Mouse (Mus musculus) kidney, embryonic 14.5 days (tissue): ENCODE data around the gene Nacc1. TPM values are rescaled to one million over a fixed set of nuclear protein-coding genes. Genes with fewer than 3 reads are reported as not detected.
"Not testable (repeated sequence)": the region's sequence is repeated elsewhere in the genome, so short reads cannot be mapped to it uniquely, and the experiment has no call there.

Source experiments
- ATAC-seq: fragments of 200-750 bp; cut with Nextera tagmentation; 2 replicates; pipeline ENCODE4 v1.8.0; 2017; ENCODE audit warnings: moderate number of reproducible peaks, mild to moderate bottlenecking, moderate TSS enrichment, moderate library complexity; ENCODE audit not compliant: low FRiP score, low TSS enrichment
- H3K27ac ChIP-seq: fragments of 300-500 bp; sonication (generic); 2 replicates; pipeline ENCODE4 v1.5.1; 2014; ENCODE audit warnings: low read depth, mild to moderate bottlenecking, low read length, moderate library complexity, mixed read lengths
- H3K27me3 ChIP-seq: fragments of 300-500 bp; sonication (generic); 2 replicates; pipeline ENCODE4 v1.6.1; 2014; ENCODE audit warnings: mild to moderate bottlenecking, low read length; ENCODE audit not compliant: control insufficient read depth, insufficient read depth
- H3K36me3 ChIP-seq: fragments of 300-500 bp; sonication (generic); 2 replicates; pipeline ENCODE4 v1.6.1; 2014; ENCODE audit warnings: low read length, mixed read lengths; ENCODE audit not compliant: control insufficient read depth, insufficient read depth
- H3K4me1 ChIP-seq: fragments of 300-500 bp; sonication (generic); 2 replicates; pipeline ENCODE4 v1.6.1; 2014; ENCODE audit warnings: low read length, mixed read lengths; ENCODE audit not compliant: control insufficient read depth, insufficient read depth
- H3K4me2 ChIP-seq: fragments of 300-500 bp; sonication (generic); replicated peaks from 2 replicates; pipeline ENCODE4 v1.6.1; 2014; ENCODE audit warnings: low read depth, mild to moderate bottlenecking, low read length
- H3K4me3 ChIP-seq: fragments of 300-500 bp; sonication (generic); 2 replicates; pipeline ENCODE4 v1.5.1; 2014; ENCODE audit warnings: mild to moderate bottlenecking, low read length
- H3K9ac ChIP-seq: fragments of 300-500 bp; sonication (generic); 2 replicates; pipeline ENCODE4 v1.6.1; 2014; ENCODE audit warnings: low read depth, mild to moderate bottlenecking, low read length, moderate library complexity
- H3K9me3 ChIP-seq: fragments of 300-500 bp; sonication (generic); 2 replicates; pipeline ENCODE4 v1.6.1; 2016; ENCODE audit warnings: low read length; ENCODE audit not compliant: control insufficient read depth
- WGBS: fragments of 180-500 bp; shearing (Covaris S2); extraction: QIAGEN DNeasy Blood & Tissue Kit; methylation state at CpG from one replicate; pipeline ENCODE4 v1.1.7; 2014; 5-methylcytosine and 5-hydroxymethylcytosine counted together
- polyA plus RNA-seq: library from polyadenylated mRNA; unstranded; fragments of >200 nt; fragmentation: Nextera tagmentation; extraction: Ambion mirVana; gene quantifications from 2 replicates; pipeline ENCODE4 v1.2.1, GENCODE M21; 2014

The Nacc1 gene
- polyA plus RNA-seq, 1 experiment from 2014 or later: 33.1 TPM

- Histone ChIP-seq H3K27me3 (no peaks in the 10 kb centered on the region), H3K4me3 (no peak overlapping the region), H3K9ac (no peak overlapping the region), H3K4me1 (no peaks in the 10 kb centered on the region; the same call in 1 of the 2 replicates), H3K4me2 (no peak overlapping the region), H3K27ac (no peak overlapping the region), H3K9me3 (no peaks in the 10 kb centered on the region), H3K36me3 (no peaks in the 10 kb centered on the region)
- WGBS: 84% methylated on average over 4 of the region's 4 CpGs
- ATAC-seq: no peak
These were observed 57.5 kb downstream of the Nacc1 start for GRCm38 (mm10) chr8:84630145-84630544.

- H3K9ac ChIP-seq: no peak overlapping the region
- no peak for ATAC-seq
- no peaks in the 10 kb centered on the region for H3K9me3 ChIP-seq
- H3K27ac ChIP-seq: no peak overlapping the region
- no peak overlapping the region for H3K4me3 ChIP-seq
- no peaks in the 10 kb centered on the region for H3K4me1 ChIP-seq
- H3K4me2 ChIP-seq: no peak overlapping the region
- no peaks in the 10 kb centered on the region for H3K27me3 ChIP-seq
- H3K36me3 ChIP-seq: no peaks in the 10 kb centered on the region
- WGBS: 68% methylated on average over 11 of the region's 11 CpGs
These were observed 58.1 kb downstream of the Nacc1 start for GRCm38 (mm10) chr8:84629586-84629985.

GRCm38 (mm10) chr8:84623425-84623824 is 64.2 kb downstream of the Nacc1 start:
- H3K9me3 ChIP-seq, H3K4me3 ChIP-seq, H3K4me1 ChIP-seq, ATAC-seq, H3K4me2 ChIP-seq, H3K27ac ChIP-seq, H3K27me3 ChIP-seq, H3K9ac ChIP-seq, H3K36me3 ChIP-seq: not testable (repeated sequence)
- WGBS: 77% methylated on average over 4 of the region's 4 CpGs

- Histone ChIP-seq H3K4me3 (no peak overlapping the region), H3K27ac (no peak overlapping the region)
These were observed 66.5 kb downstream of the Nacc1 start for GRCm38 (mm10) chr8:84621102-84621625.

More at GRCm38 (mm10) chr8:84621102-84621625, 66.5 kb downstream of the Nacc1 start:
- 76% methylated on average over 8 of the region's 8 CpGs for WGBS
- no peak for ATAC-seq
- no peaks in the 10 kb centered on the region; the same call in 1 of the 2 replicates for H3K27me3 ChIP-seq
- no peaks in the 10 kb centered on the region for H3K36me3 ChIP-seq
- H3K4me1 ChIP-seq: no peaks in the 10 kb centered on the region
- H3K9me3 ChIP-seq: no peaks in the 10 kb centered on the region
- no peak overlapping the region for H3K9ac ChIP-seq
- no peak overlapping the region for H3K4me2 ChIP-seq

Other genes with a start within 250 kb of the Nacc1 start
- gene Ier2, start 25.0 kb downstream of the Nacc1 start, polyA plus RNA-seq: 81.9 and 88.9 TPM in 2 replicates
- 65.4 and 82.3 TPM in 2 replicates for gene Trmt1, start 1.6 kb downstream of the Nacc1 start, polyA plus RNA-seq
- 6.3 and 8.9 TPM in 2 replicates for gene Lyl1, start 13.6 kb upstream of the Nacc1 start, polyA plus RNA-seq
- gene G430095P16Rik, start 35.1 kb upstream of the Nacc1 start, polyA plus RNA-seq: 1.7 and 2.8 TPM in 2 replicates
- gene Nfix, start 112.5 kb upstream of the Nacc1 start, polyA plus RNA-seq: 9.4 and 10.9 TPM in 2 replicates
- gene Dand5, start 135.0 kb upstream of the Nacc1 start, polyA plus RNA-seq: 5.9 and 6.0 TPM in 2 replicates
- 49.2 and 54.2 TPM in 2 replicates for gene Gadd45gip1, start 143.7 kb upstream of the Nacc1 start, polyA plus RNA-seq
- 124 and 125 TPM in 2 replicates for gene Rad23a, start 152.8 kb upstream of the Nacc1 start, polyA plus RNA-seq
- 758 and 944 TPM in 2 replicates for gene Calr, start 159.1 kb upstream of the Nacc1 start, polyA plus RNA-seq
- gene Farsa, start 169.1 kb upstream of the Nacc1 start, polyA plus RNA-seq: 90.4 and 105 TPM in 2 replicates
- 73.0 and 98.4 TPM in 2 replicates for gene Syce2, start 184.2 kb upstream of the Nacc1 start, polyA plus RNA-seq
- gene Gcdh, start 206.1 kb upstream of the Nacc1 start, polyA plus RNA-seq: 28.6 and 43.3 TPM in 2 replicates
- 1.2 and 1.7 TPM in 2 replicates for gene Klf1, start 214.1 kb upstream of the Nacc1 start, polyA plus RNA-seq
- 10.8 and 12.1 TPM in 2 replicates for gene Dnase2a, start 220.7 kb upstream of the Nacc1 start, polyA plus RNA-seq
- 0.21 and 0.35 TPM in 2 replicates for gene Mast1, start 249.5 kb upstream of the Nacc1 start, polyA plus RNA-seq